Mouse (Mus musculus) embryonic stem cell, embryonic (primary cell): ENCODE measurements at regions not wholly inside any gene's neighbourhood (a gene's known extent, or its start where the extent isn't known, plus 50 kb on each side); places are given as distances from the start of the nearest gene placed in this dataset.

ENCODE experiments used
- CTCF ChIA-PET, 4 experiments: fragments of 300-600 bp in 2 of 4; fragments of 350-600 bp in 2 of 4; sonication (Branson Sonifier 250); formaldehyde crosslinking; loops; one replicate each; lab custom pipeline; 2022; ENCODE audit warnings: inconsistent platforms in 2 of 4; lab: Charles Lee
- POLR2A ChIA-PET, 4 experiments: fragments of 300-600 bp in 2 of 4; fragments of 350-600 bp in 2 of 4; sonication (Branson Sonifier 250); formaldehyde crosslinking; loops; one replicate each; lab custom pipeline; 2022; ENCODE audit warnings: antibody characterized with exemption in 4 of 4, inconsistent platforms in 1 of 4; lab: Charles Lee

- ChIA-PET CTCF (interaction anchor here in 1 of 4 experiments (0.6 to 0.7 kb wide), 2 partner anchors 9 to 155 kb away, joined by 3 read pairs; no protein-coding TSS in a partner anchor), POLR2A (no interaction called here)
Measured at GRCm38 (mm10) chr10:117579210-117579609, 50.1 kb upstream of the Cpm start.

GRCm38 (mm10) chr10:117578696-117579146 is 50.6 kb upstream of the Cpm start:
- POLR2A ChIA-PET: no interaction called here
- CTCF ChIA-PET: interaction anchor here in 1 of 4 experiments (0.6 kb wide), 1 partner anchor 155 kb away, joined by 3 read pairs; no protein-coding TSS in a partner anchor

- ChIA-PET POLR2A (no interaction called here), CTCF (no interaction called here)
Measured at GRCm38 (mm10) chr10:117577970-117578695, 51.2 kb upstream of the Cpm start.

- POLR2A ChIA-PET: no interaction called here
Measured at GRCm38 (mm10) chr10:117576881-117577730, 52.2 kb upstream of the Cpm start.

GRCm38 (mm10) chr10:117576154-117576859 is 53.0 kb upstream of the Cpm start:
- POLR2A ChIA-PET: interaction anchor here in 1 of 4 experiments (0.5 to 1.6 kb wide), 2 partner anchors 67 to 340 kb away, joined by 3 to 7 read pairs; no protein-coding TSS in a partner anchor
- CTCF ChIA-PET: no interaction called here

More at GRCm38 (mm10) chr10:117576881-117577730, 52.2 kb upstream of the Cpm start:
- CTCF ChIA-PET: no interaction called here

- CTCF ChIA-PET: no interaction called here
- POLR2A ChIA-PET: interaction anchor here in 1 of 4 experiments (0.5 to 1.6 kb wide), 2 partner anchors 67 to 341 kb away, joined by 3 to 7 read pairs; no protein-coding TSS in a partner anchor
Measured at GRCm38 (mm10) chr10:117575404-117576153, 53.7 kb upstream of the Cpm start.

- POLR2A ChIA-PET: interaction anchor here in 2 of 4 experiments (0.6 to 1.6 kb wide), 3 partner anchors 11 to 723 kb away, joined by 3 to 4 read pairs (median 3); no protein-coding TSS in a partner anchor
- CTCF ChIA-PET: no interaction called here
Measured at GRCm38 (mm10) chr10:117574915-117575314, 54.4 kb upstream of the Cpm start.

- CTCF ChIA-PET: no interaction called here
Measured at GRCm38 (mm10) chr10:117574056-117574727, 55.1 kb upstream of the Cpm start.

GRCm38 (mm10) chr10:117573596-117573850 is 55.8 kb upstream of the Cpm start:
- ChIA-PET POLR2A (no interaction called here), CTCF (interaction anchor here in 1 of 4 experiments (0.6 kb wide), 1 partner anchor 822 kb away, joined by 5 read pairs; no protein-coding TSS in a partner anchor)

More at GRCm38 (mm10) chr10:117574056-117574727, 55.1 kb upstream of the Cpm start:
- POLR2A ChIA-PET: interaction anchor here in 2 of 4 experiments (0.6 kb wide), 2 partner anchors 10 to 722 kb away, joined by 3 to 4 read pairs; no protein-coding TSS in a partner anchor

- ChIA-PET POLR2A (no interaction called here), CTCF (interaction anchor here (0.5 to 0.8 kb wide), 7 partner anchors 14 to 1559 kb away, joined by 3 to 11 read pairs (median 3); no protein-coding TSS in a partner anchor)
Measured at GRCm38 (mm10) chr10:117572746-117573595, 56.3 kb upstream of the Cpm start.

GRCm38 (mm10) chr10:117571891-117572573 is 57.3 kb upstream of the Cpm start:
- ChIA-PET POLR2A (no interaction called here), CTCF (interaction anchor here in 2 of 4 experiments (0.8 kb wide), 3 partner anchors 65 to 104 kb away, joined by 3 to 4 read pairs (median 3); no protein-coding TSS in a partner anchor)

- ChIA-PET CTCF (interaction anchor here in 3 of 4 experiments (0.8 to 0.9 kb wide), 3 partner anchors 13 to 105 kb away, joined by 3 to 4 read pairs (median 3); no protein-coding TSS in a partner anchor), POLR2A (interaction anchor here in 1 of 4 experiments (0.7 kb wide), 1 partner anchor 559 kb away, joined by 4 read pairs; no protein-coding TSS in a partner anchor)
Measured at GRCm38 (mm10) chr10:117570971-117571861, 58.1 kb upstream of the Cpm start.

- ChIA-PET POLR2A (interaction anchor here in 1 of 4 experiments (0.7 to 1.1 kb wide), 2 partner anchors 92 to 559 kb away, joined by 3 to 4 read pairs; no protein-coding TSS in a partner anchor), CTCF (interaction anchor here in 1 of 4 experiments (0.9 kb wide), 1 partner anchor 12 kb away, joined by 3 read pairs; no protein-coding TSS in a partner anchor)
Measured at GRCm38 (mm10) chr10:117570091-117570970, 59.0 kb upstream of the Cpm start.
